Mouse (Mus musculus) right cerebral cortex, adult 18-20 months (tissue): ENCODE results near the gene Dbx2.
A peak's percentile ranks its signal among the peaks of the same experiment; 100 is the strongest.

Experiments
- DNase-seq: peaks from one replicate; pipeline ENCODE4 v3.0.0; 2022; ENCODE audit warnings: mixed read lengths

Dbx2 gene

DNA sequence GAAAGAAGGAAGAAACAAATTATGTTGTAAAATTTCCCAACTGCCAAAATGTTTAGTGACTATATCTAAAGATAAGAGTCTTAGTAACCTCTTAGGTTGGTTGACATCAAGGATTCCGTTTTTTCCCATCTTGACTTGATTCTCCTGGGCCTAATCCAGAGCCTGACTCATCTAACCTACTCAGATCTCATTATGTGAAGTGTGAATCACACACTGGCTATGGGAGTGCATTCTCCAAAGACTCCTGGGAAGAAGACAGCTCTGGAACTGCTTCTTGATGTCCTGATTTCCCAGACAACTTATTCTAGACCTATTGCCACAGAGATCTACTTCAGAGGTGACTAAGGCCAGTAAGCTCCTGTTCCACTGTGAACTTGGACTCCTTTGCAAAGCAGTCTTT lies 43.2 kb downstream of the Dbx2 start:
- DNase-seq: peak; percentile 25

GRCm38 (mm10) chr15:95601179-95601578 lies 54.6 kb downstream of the Dbx2 start:
- no peak for DNase-seq

DNA sequence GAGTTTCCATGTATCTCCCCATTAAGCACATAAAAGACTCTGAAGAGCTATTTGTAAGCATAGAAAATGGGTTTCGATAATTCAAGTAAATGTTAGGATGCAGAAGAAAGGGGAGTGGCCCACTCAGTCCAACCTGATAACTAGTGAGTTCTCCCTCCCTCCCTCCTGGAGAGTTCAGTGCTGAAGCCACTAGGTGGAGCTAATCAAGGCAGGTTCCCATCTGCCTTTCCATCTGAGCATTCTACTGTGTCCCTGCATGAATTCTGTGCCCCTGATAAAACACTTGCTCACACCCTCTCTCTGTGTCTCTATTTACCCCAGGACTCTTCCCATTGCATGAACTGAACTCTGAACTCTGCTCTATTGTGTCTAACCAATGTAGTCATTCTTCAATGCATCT lies 57.1 kb downstream of the Dbx2 start:
- peak; percentile 24 for DNase-seq

- DNase-seq: no peak
Observed at GRCm38 (mm10) chr15:95586906-95587305, 68.9 kb downstream of the Dbx2 start.

DNA sequence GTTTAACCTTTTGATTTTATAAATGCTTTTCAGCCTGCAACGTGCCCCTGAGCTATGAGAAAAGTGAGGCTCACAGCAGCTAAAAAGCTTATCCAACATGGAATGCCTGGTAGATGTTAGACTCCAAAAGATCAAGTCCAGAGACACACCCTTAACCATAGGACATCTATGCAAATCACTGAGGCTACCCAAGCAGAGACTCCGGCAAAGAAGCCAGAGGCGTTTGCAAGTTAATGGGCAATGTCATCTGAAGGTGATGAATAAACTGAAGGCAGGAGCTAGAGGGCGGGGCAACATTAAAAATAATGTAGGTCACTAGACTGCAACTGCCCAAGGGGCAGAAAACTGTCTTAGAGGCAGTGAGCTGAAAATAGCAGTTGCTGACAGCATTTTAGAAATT lies 70.9 kb downstream of the Dbx2 start:
- DNase-seq: no peak

DNA sequence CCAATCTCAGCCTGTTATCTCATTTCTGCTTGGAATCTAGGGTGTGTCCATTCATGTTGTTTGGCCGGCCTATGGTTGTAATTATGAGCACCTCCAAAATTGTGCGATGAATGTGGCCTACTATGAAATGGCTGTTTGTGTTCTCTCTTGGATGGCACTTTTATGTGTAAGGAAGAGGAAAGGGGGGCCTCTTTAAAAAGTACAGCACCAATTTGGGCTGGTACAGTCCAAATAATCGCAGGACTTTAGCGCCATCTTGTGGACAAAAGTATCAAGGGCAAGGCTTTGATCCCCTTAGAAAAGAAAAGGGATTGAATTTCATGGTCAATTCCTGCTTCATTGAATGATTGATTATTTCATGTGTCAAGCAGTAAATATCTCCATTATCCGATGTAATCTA lies 81.1 kb downstream of the Dbx2 start:
- DNase-seq: peak; percentile 41
